Mouse (Mus musculus) activated CD4-positive, CD25-positive, alpha-beta regulatory T cell (primary cell): ENCODE data around the gene Vmn1r4. TPM values are rescaled to one million over a fixed set of nuclear protein-coding genes. Genes with fewer than 3 reads are reported as not detected.

ENCODE experiments used
- polyA plus RNA-seq, 2 experiments: library from polyadenylated mRNA; unstranded; fragments of 100-300 nt; shearing (Covaris generic); gene quantifications; one replicate each; pipeline ENCODE4 v1.2.1; 2017

Gene Vmn1r4
- under 1 TPM in 1 of 2 experiments, not detected in 1; 0.25 TPM for polyA plus RNA-seq

DNA sequence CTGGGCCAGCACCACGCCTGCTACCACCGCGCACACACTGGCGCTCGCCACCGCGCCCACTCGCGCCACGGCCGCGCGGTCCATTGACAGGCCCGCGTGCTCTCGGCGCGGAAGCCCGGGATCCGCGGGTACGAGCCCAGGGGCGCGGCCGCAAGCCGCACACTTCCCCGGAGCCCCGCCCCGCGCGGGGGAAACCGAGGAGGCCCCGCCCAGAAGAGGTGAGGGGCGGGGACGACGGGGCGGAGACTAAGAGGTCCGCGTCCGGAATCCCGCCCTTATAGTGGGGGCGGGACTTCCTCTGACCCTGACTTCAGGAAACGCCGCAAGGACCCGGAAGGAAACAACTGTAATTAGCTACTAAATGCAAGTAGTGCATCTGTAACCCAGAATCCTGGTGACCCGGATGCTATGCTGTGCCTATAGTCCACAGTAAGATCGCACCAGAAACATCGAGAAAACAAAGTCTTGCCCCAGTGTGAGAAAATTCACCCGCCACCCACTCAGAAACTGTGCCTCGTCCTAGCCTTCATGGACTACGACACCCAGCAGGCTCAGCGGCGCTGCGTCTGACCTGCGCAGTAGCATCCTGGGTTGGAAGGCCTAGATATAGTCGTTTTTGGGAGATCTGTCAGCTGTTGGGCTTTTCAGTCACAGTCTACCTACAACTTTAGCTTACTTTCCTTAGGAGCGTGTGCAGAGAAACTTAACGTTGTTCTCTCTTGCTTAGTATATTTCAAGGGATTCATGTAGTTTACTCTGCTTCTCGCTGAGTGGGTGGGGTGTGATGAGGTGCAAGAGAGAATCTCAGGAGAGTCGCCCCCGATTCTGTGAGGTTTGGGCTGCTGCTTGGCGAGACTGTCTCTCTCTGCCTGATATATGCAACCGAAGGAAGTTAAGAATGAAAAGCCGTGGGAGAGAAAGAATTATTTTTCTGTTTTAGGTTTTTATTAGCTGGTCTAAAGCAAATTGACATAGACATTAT is at the start of gene Vmn1r4, which contains the start of gene Nt5c3:
Gene Vmn1r4 (plus strand): TSS at position 290 of the 982 bp plus-strand sequence.
Gene Nt5c3 (minus strand): TSS at position 207 of the 982 bp plus-strand sequence.

DNA sequence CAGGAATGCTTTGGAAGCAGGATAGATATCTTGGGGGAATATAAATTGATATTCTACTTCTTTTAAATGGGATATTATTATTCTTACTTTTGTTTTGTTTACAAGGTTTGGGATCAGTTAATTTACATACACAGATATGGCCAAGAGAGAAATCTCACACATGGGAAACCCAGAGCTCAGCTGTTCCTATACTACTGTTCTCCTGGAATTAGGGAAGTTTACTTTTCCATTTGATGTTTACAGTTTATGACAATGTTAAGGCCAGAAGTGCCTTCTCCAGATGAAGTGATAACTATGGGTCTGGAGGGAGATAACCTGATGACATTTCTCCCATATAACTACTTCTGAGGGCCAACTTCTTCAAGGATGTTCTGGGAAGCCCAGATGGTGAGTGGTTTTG is 46.2 kb downstream of the Vmn1r4 start, which contains the start of gene Vmn1r5:
Gene Vmn1r5 (plus strand): TSS at position 301 of the 400 bp plus-strand sequence.

DNA sequence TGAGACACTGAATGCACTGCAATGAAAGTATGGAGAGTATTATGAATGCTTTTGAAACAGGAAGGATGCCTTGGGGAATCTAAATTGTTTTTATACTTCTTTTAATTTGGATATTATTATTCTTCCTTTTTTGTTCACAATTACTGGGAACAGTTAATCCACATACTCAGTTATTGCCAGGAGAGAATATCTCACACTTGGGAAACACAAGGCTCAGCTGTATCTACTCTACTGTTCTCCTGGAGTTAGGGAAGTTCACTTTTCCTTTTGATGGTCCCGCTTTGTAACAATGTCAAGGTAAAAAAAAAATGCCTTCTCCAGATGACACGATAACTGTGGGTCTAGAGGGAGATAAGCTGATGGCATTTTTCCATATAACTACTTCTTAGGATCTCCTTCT is 73.1 kb downstream of the Vmn1r4 start, which contains the start of gene Vmn1r6:
Gene Vmn1r6 (plus strand): TSS at position 301 of the 400 bp plus-strand sequence.

Other genes with a start within 250 kb of the Vmn1r4 start
- gene Lsm5, start 219.3 kb upstream of the Vmn1r4 start, polyA plus RNA-seq: 100 to 1,000 TPM; 136 to 148 TPM
- gene Avl9, start 209.1 kb upstream of the Vmn1r4 start, polyA plus RNA-seq: 10 to 100 TPM; 25.2 to 29.7 TPM
- 10 to 100 TPM; 55.7 to 58.7 TPM for gene Kbtbd2, start 126.2 kb upstream of the Vmn1r4 start, polyA plus RNA-seq
- gene Fkbp9, start 92.0 kb upstream of the Vmn1r4 start, polyA plus RNA-seq: not detected
- gene Nt5c3, start 83 bp upstream of the Vmn1r4 start, polyA plus RNA-seq: 10 to 100 TPM; 70.2 to 91.5 TPM
- gene Vmn1r5, start 46.3 kb downstream of the Vmn1r4 start, polyA plus RNA-seq: under 1 TPM in 1 of 2 experiments, not detected in 1; 0.38 TPM
- gene Vmn1r6, start 73.2 kb downstream of the Vmn1r4 start, polyA plus RNA-seq: under 1 TPM in 1 of 2 experiments, not detected in 1; 0.11 TPM
- gene Vmn1r7, start 101.3 kb downstream of the Vmn1r4 start, polyA plus RNA-seq: not detected
- gene Vmn1r8, start 108.3 kb downstream of the Vmn1r4 start, polyA plus RNA-seq: under 1 TPM in 1 of 2 experiments, not detected in 1; 0.15 TPM
- not detected for gene Vmn1r9, start 142.8 kb downstream of the Vmn1r4 start, polyA plus RNA-seq
- gene Vmn1r10, start 185.4 kb downstream of the Vmn1r4 start, polyA plus RNA-seq: not detected
- not detected for gene Vmn1r11, start 209.4 kb downstream of the Vmn1r4 start, polyA plus RNA-seq
- gene Vmn1r12, start 232.9 kb downstream of the Vmn1r4 start, polyA plus RNA-seq: under 1 TPM; 0.06 to 0.12 TPM